Mouse (Mus musculus) left cerebral cortex, adult 2 months (tissue): ENCODE data around the gene Mvk. TPM values are rescaled to one million over a fixed set of nuclear protein-coding genes. Genes with fewer than 3 reads are reported as not detected.
A peak's percentile ranks its signal among the peaks of the same experiment; 100 is the strongest.

Experiments
- DNase-seq, 2 experiments: peaks; one replicate each; pipeline ENCODE4 v3.0.0; 2021 to 2022; ENCODE audit warnings: low spot score in 2 of 2, mixed read lengths in 1 of 2; ENCODE audit errors: extremely low spot score in 1 of 2
- H3K27ac ChIP-seq: fragments of 200-600 bp; 2 replicates; pipeline ENCODE4 v1.8.1; 2022
- H3K4me3 ChIP-seq: fragments of 200-600 bp; 2 replicates; pipeline ENCODE4 v1.8.1; 2022
- CTCF ChIP-seq: fragments of 200-600 bp; IDR thresholded peaks from 2 replicates; pipeline ENCODE4 v1.8.1; 2022; ENCODE audit warnings: antibody characterized with exemption, mild to moderate bottlenecking, moderate library complexity
- intact Hi-C: fragments of 180-260 bp; cut with DNase I; formaldehyde crosslinking; loops from one replicate; pipeline ENCODE4 v1.15.1; 2025
- long read RNA-seq, 2 experiments: library from polyadenylated mRNA; stranded (forward); transcript quantifications; one replicate each; pipeline ENCODE4 v2.0.0; 2021; ENCODE audit warnings: borderline mapping rate in 2 of 2
- total RNA-seq, 2 experiments: library from RNA; stranded (reverse); gene quantifications; 2 replicates each; pipeline ENCODE4 v1.2.3; 2021

Mvk gene
- total RNA-seq = 10 to 100 TPM; 26.1 to 30.8 TPM
- long read RNA-seq, experiment 1, transcript Mvk-201 (11 exons, 1,660 nt) = major isoform, 10 of 24 reads
- long read RNA-seq, experiment 1, partial matches to known transcripts = 8 of 24 reads
- long read RNA-seq, experiment 1, other reads (novel, unspliced or antisense) = 6 of 24 reads
- long read RNA-seq, experiment 2, transcript Mvk-201 (11 exons, 1,660 nt) = major isoform, 8 of 19 reads
- long read RNA-seq, experiment 2, partial matches to known transcripts = 7 of 19 reads
- long read RNA-seq, experiment 2, other reads (novel, unspliced or antisense) = 4 of 19 reads

- intact Hi-C loops = no loop called here
- H3K27ac ChIP-seq = peak within 1 kb of the TSS; percentile 92
- no peak; the same call in 1 of the 2 replicates for TF ChIP-seq CTCF
- DNase-seq = peak; percentile 97 to 98
- peak within 1 kb of the TSS; percentile 84 for H3K4me3 ChIP-seq
Measured at GRCm38 (mm10) chr5:114443566-114444367, at the start of gene Mvk, which contains the start of gene Mmab. Gene Mvk, plus strand, starts transcription at chr5:114444269. Gene Mmab, minus strand, starts transcription at chr5:114444060.

DNA sequence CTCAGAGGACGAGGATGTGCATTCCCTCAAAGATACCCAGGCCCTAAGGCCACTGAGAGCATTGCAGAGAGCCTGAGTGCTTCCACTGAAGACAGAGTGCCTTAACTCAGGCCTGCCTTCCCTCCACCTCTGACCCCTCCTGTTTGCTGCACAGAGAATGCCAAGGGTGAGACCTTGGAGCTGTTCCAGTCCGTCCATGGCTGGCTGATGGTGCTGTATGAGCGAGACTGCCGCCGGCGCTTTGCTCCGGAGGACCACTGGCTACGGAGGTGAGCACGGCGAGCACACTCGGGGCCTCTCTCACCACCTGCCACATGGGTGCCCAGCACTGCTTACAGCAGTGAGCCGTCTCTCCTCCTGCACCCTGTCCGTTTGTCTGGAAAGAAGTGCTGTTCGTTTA is 37.5 kb upstream of the Mvk start:
- TF ChIP-seq CTCF = no peak
- Histone ChIP-seq H3K27ac (no peak overlapping the region), H3K4me3 (no peak overlapping the region)
- intact Hi-C loops = no loop called here
- DNase-seq = no peak

GRCm38 (mm10) chr5:114407269-114407668 is 36.8 kb upstream of the Mvk start:
- no peak overlapping the region for H3K27ac ChIP-seq
- no peak overlapping the region for H3K4me3 ChIP-seq
- no peak for DNase-seq
- intact Hi-C loops = no loop called here
- TF ChIP-seq CTCF = no peak

- H3K27ac ChIP-seq = no peak overlapping the region
- no peak for TF ChIP-seq CTCF
- intact Hi-C loops = no loop called here
- no peak for DNase-seq
- no peak overlapping the region for H3K4me3 ChIP-seq
Measured at GRCm38 (mm10) chr5:114407810-114408209, 36.3 kb upstream of the Mvk start.

GRCm38 (mm10) chr5:114408846-114409245 is 35.2 kb upstream of the Mvk start:
- Histone ChIP-seq H3K4me3 (no peak overlapping the region), H3K27ac (no peak overlapping the region)
- TF ChIP-seq CTCF = no peak
- intact Hi-C loops = no loop called here
- DNase-seq = no peak

DNA sequence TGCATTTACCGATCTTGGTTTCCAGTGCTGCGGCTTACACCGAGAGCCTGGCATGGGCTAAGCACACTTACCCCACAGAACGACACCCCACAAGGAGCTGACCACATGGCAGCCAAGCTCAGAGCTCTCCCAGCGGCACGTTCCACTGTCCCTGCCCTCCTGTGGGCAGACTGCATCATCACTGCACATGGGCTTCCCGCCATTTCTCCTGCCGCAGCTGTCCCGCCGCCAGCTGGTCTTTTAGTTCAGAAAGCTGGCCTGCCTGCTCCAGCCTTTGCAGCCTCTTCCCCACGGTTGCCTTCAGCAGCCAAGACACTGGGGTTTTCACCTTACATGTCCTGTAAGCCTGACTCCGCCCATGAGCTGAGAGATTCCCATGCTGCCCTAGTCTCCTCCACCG is 33.6 kb upstream of the Mvk start:
- TF ChIP-seq CTCF = no peak
- DNase-seq = no peak
- Histone ChIP-seq H3K4me3 (no peak overlapping the region), H3K27ac (no peak overlapping the region)
- intact Hi-C loops = no loop called here

- no peak overlapping the region for H3K4me3 ChIP-seq
- TF ChIP-seq CTCF = no peak
- DNase-seq = no peak
- intact Hi-C loops = no loop called here
- no peak overlapping the region for H3K27ac ChIP-seq
Measured at GRCm38 (mm10) chr5:114412361-114412998, 31.6 kb upstream of the Mvk start.

DNA sequence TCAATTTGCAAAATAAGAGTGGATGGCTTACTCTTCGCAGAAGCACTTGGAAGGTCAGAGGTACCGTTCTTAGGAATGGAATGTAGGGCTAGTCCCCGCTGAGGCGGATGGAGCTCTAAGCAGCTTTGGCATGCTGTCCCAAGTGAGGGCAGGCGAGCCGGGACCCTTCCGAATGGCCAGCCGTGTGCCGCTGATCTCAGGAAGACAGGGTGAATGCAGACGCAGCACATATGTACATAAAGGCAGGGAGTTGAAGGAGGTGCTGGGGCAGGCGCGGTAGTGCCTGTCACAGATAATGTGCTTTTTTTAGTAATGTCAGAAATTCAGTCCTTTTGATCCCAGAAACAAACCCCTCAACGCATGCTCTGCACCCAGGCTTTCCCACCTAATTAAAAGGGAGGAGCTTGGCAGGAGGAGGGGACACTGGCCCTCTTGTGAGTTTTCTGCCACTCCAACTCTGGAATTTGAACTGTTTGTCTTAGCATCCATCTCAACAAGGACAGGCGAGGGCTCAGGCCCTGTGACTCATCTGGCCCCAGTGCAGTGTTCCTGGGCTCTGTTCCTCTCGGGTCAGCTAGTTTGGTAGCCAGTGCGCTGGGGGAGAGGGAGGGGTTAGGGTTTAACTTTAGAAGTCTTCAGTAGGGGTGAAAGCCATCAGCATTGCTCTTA is 30.9 kb upstream of the Mvk start:
- TF ChIP-seq CTCF = no peak
- no peak for DNase-seq
- no peak overlapping the region for H3K4me3 ChIP-seq
- no peak overlapping the region for H3K27ac ChIP-seq
- intact Hi-C loops = no loop called here

- no peak for TF ChIP-seq CTCF
- H3K27ac ChIP-seq = no peak overlapping the region
- H3K4me3 ChIP-seq = no peak overlapping the region
- intact Hi-C loops = no loop called here
- DNase-seq = no peak
Measured at GRCm38 (mm10) chr5:114415606-114416005, 28.5 kb upstream of the Mvk start.

- DNase-seq = no peak
- intact Hi-C loops = no loop called here
- no peak overlapping the region for H3K4me3 ChIP-seq
- H3K27ac ChIP-seq = no peak overlapping the region
- no peak for TF ChIP-seq CTCF
Measured at GRCm38 (mm10) chr5:114416855-114417254, 27.2 kb upstream of the Mvk start.

DNA sequence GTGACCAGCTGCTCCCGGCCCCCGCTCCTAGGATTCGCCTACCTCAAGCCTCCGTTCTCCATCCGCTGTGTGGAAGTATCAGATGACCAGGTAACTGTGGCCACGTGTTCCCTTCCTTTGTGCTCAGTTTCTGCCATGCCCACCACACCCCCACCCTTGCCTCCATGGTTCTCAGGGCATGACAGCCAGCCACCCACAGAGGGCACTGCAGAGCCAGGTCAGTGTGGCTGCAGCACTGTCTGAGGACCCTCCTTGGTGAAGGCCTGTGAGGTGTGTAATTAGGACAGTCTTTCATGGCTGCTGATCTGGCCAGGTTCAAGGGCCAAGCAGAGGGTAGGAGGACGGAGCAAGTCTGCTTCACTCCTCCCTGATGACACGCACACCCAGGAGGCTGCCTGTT is 25.5 kb upstream of the Mvk start:
- TF ChIP-seq CTCF = peak; percentile 42
- no peak for DNase-seq
- Histone ChIP-seq H3K4me3 (no peak overlapping the region), H3K27ac (no peak overlapping the region)
- intact Hi-C loops = no loop called here
